Mouse (Mus musculus) forebrain, embryonic 15.5 days (tissue): ENCODE data around the gene Rnf152. TPM values are rescaled to one million over a fixed set of nuclear protein-coding genes. Genes with fewer than 3 reads are reported as not detected.

ENCODE experiments used
- ATAC-seq: fragments of 200-750 bp; cut with Nextera tagmentation; replicated peaks from 2 replicates; pipeline ENCODE4 v1.8.0; 2017; ENCODE audit warnings: mild to moderate bottlenecking, moderate TSS enrichment, moderate library complexity
- H3K27ac ChIP-seq: fragments of 300-500 bp; sonication (generic); replicated peaks from 2 replicates; pipeline ENCODE4 v1.5.1; 2015; ENCODE audit warnings: mild to moderate bottlenecking, inconsistent platforms
- H3K27me3 ChIP-seq: fragments of 300-500 bp; sonication (generic); 2 replicates; pipeline ENCODE4 v1.6.1; 2015; ENCODE audit warnings: inconsistent platforms
- H3K36me3 ChIP-seq: fragments of 300-500 bp; sonication (generic); 2 replicates; pipeline ENCODE4 v1.6.1; 2015; ENCODE audit warnings: mild to moderate bottlenecking, inconsistent platforms
- H3K4me1 ChIP-seq: fragments of 300-500 bp; sonication (generic); 2 replicates; pipeline ENCODE4 v1.6.1; 2015; ENCODE audit warnings: inconsistent platforms
- H3K4me2 ChIP-seq: fragments of 300-500 bp; sonication (generic); replicated peaks from 2 replicates; pipeline ENCODE4 v1.6.1; 2015; ENCODE audit warnings: mild to moderate bottlenecking, inconsistent platforms
- H3K4me3 ChIP-seq: fragments of 300-500 bp; sonication (generic); 2 replicates; pipeline ENCODE4 v1.5.1; 2015; ENCODE audit warnings: mild to moderate bottlenecking, inconsistent platforms
- H3K9ac ChIP-seq: fragments of 300-500 bp; sonication (generic); replicated peaks from 2 replicates; pipeline ENCODE4 v1.6.1; 2015; ENCODE audit warnings: mild to moderate bottlenecking, inconsistent platforms
- H3K9me3 ChIP-seq: fragments of 300-500 bp; sonication (generic); 2 replicates; pipeline ENCODE4 v1.6.1; 2016; ENCODE audit warnings: inconsistent platforms
- whole genome bisulfite sequencing: fragments of 180-500 bp; shearing (Covaris S2); methylation state at CpG from one replicate; pipeline ENCODE4 v1.1.7; 2015; ENCODE audit warnings: mixed read lengths; 5-methylcytosine and 5-hydroxymethylcytosine counted together
- polyA plus RNA-seq: library from polyadenylated mRNA; unstranded; fragments of >200 nt; fragmentation: Nextera tagmentation; extraction: Ambion mirVana; gene quantifications from 2 replicates; pipeline ENCODE4 v1.2.1, GENCODE M21; 2015

Gene Rnf152
- polyA plus RNA-seq, 1 experiment from 2014 or later: 6.7 TPM

- H3K36me3 ChIP-seq: no peaks in the 10 kb centered on the region
- H3K27ac ChIP-seq: no peak overlapping the region
- H3K9me3 ChIP-seq: no peaks in the 10 kb centered on the region
- no peak overlapping the region for H3K9ac ChIP-seq
- no peaks in the 10 kb centered on the region for H3K4me1 ChIP-seq
- no peak for ATAC-seq
- no peak overlapping the region for H3K4me3 ChIP-seq
- no peaks in the 10 kb centered on the region for H3K27me3 ChIP-seq
- WGBS: 86% methylated on average over 4 of the region's 4 CpGs
- no peak overlapping the region for H3K4me2 ChIP-seq
Observed at GRCm38 (mm10) chr1:105337397-105337796, 19.1 kb downstream of the Rnf152 start.

GRCm38 (mm10) chr1:105336096-105336495, 20.4 kb downstream of the Rnf152 start:
- 91% methylated on average over 5 of the region's 5 CpGs for WGBS
- Histone ChIP-seq H3K27me3 (no peaks in the 10 kb centered on the region), H3K9ac (no peak overlapping the region), H3K9me3 (no peaks in the 10 kb centered on the region), H3K4me3 (no peak overlapping the region), H3K27ac (no peak overlapping the region), H3K4me2 (no peak overlapping the region), H3K36me3 (no peaks in the 10 kb centered on the region), H3K4me1 (no peaks in the 10 kb centered on the region)
- no peak for ATAC-seq

DNA sequence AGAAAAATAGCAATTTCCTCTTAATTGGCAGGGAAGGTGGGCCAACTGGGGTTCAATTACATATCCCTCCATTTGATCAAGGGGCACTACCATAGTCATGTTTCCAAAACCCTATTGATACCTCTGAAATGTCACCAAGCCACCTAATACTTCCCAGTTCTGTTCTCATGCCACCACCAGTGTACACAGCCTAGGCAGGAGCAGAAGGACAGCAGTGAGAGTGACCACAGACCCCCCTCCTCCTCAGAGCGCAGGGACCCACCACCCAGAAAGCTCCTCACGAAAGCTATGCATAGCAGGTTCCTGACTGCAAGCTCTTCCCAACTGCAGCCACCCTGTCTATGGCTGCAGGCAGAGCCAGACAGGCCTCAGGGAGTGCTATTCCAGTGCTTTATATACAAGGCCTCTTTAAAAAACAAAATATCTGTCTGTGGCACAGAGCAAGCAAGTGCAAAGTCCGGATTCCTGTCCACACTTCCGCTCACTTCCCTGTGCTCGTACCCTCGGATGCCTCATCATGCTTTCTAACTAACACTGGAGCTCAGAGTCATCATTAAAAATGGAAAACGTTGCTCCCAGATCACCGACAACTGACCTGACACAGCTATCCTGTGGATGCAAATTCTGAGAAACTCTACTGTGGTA, 24.3 kb downstream of the Rnf152 start:
- no peaks in the 10 kb centered on the region for H3K36me3 ChIP-seq
- WGBS: 78% methylated on average over 8 of the region's 8 CpGs
- H3K27ac ChIP-seq: no peak overlapping the region

DNA sequence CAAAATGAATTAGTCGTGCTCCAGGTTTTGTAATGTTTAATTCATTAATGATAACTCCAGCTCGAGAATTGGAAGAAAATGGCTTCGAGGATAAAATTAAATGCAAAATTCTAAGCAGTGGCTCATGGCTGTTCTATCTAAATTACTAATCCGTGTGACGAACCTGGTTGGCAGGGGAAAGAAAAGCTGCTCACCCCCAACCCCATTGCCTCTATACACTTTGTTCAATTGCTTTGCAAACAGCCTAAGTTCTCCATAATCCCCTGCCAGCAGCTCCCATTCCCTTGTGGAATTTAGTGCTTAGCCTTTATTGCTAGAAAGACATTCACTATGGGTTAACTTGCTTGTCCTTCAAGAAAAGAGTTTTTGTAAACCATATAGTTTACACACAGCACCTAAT, 24.9 kb downstream of the Rnf152 start:
- Histone ChIP-seq H3K4me3 (no peak overlapping the region), H3K27me3 (no peaks in the 10 kb centered on the region), H3K27ac (no peak overlapping the region), H3K4me2 (no peak overlapping the region), H3K9ac (no peak overlapping the region), H3K9me3 (no peaks in the 10 kb centered on the region), H3K4me1 (no peaks in the 10 kb centered on the region), H3K36me3 (no peaks in the 10 kb centered on the region)
- WGBS: 28% methylated on average over 5 of the region's 5 CpGs
- no peak for ATAC-seq

More for the DNA sequence above, 24.3 kb downstream of the Rnf152 start:
- Histone ChIP-seq H3K27me3 (no peaks in the 10 kb centered on the region), H3K9me3 (no peaks in the 10 kb centered on the region), H3K4me3 (no peak overlapping the region), H3K9ac (no peak overlapping the region), H3K4me2 (no peak overlapping the region), H3K4me1 (no peaks in the 10 kb centered on the region)
- ATAC-seq: no peak

DNA sequence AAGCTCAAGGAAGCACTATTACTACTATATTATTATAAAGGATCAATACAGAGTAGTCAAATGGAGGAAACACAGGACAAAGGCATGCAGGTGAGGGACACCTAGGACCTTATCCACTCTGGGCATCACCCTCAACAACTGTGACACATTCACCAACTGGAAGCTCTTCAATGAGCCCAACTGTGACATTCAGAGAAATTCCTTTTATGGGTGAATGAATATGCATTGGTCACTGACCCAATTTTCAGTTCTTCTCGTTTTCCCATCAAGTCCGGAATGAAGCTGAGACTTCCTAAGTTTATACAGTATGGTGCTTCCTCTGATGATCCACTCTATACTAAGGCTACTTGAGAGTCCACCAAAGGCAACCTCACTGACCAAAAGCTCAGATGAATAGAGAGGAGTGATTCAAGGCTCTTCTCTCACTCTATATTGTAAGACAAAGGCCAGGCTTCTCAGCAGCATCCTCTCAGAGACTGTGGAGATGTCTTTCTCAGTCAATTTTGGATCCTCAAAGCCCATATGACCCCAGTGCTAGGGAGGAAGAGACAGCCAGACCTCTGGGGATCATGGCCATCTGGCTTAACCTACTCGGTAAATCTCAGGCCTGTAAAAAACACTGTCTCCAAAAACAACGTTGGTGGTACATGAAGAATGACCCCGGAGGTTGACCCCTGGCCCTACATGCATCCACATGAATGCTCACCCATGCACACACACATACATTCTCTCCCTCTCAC, 25.8 kb downstream of the Rnf152 start:
- no peak overlapping the region for H3K4me3 ChIP-seq
- H3K9me3 ChIP-seq: no peaks in the 10 kb centered on the region
- no peak overlapping the region for H3K27ac ChIP-seq
- H3K4me1 ChIP-seq: no peaks in the 10 kb centered on the region
- H3K36me3 ChIP-seq: no peaks in the 10 kb centered on the region
- H3K4me2 ChIP-seq: no peak overlapping the region
- ATAC-seq: no peak
- WGBS: 81% methylated on average over 5 of the region's 5 CpGs
- no peak overlapping the region for H3K9ac ChIP-seq
- no peaks in the 10 kb centered on the region for H3K27me3 ChIP-seq

GRCm38 (mm10) chr1:105327789-105328188, 28.7 kb downstream of the Rnf152 start:
- Histone ChIP-seq H3K27ac (no peak overlapping the region), H3K9ac (no peak overlapping the region), H3K36me3 (no peaks in the 10 kb centered on the region), H3K9me3 (no peaks in the 10 kb centered on the region), H3K4me2 (no peak overlapping the region), H3K27me3 (no peaks in the 10 kb centered on the region), H3K4me1 (no peaks in the 10 kb centered on the region), H3K4me3 (no peak overlapping the region)
- WGBS: 97% methylated on average over 1 of the region's 1 CpGs
- ATAC-seq: no peak

GRCm38 (mm10) chr1:105324636-105325035, 31.9 kb downstream of the Rnf152 start:
- Histone ChIP-seq H3K36me3 (no peaks in the 10 kb centered on the region), H3K4me3 (no peak overlapping the region), H3K9me3 (no peaks in the 10 kb centered on the region), H3K4me2 (no peak overlapping the region), H3K9ac (no peak overlapping the region), H3K4me1 (no peaks in the 10 kb centered on the region), H3K27me3 (no peaks in the 10 kb centered on the region), H3K27ac (no peak overlapping the region)
- no peak for ATAC-seq
- 35% methylated on average over 4 of the region's 4 CpGs for WGBS

DNA sequence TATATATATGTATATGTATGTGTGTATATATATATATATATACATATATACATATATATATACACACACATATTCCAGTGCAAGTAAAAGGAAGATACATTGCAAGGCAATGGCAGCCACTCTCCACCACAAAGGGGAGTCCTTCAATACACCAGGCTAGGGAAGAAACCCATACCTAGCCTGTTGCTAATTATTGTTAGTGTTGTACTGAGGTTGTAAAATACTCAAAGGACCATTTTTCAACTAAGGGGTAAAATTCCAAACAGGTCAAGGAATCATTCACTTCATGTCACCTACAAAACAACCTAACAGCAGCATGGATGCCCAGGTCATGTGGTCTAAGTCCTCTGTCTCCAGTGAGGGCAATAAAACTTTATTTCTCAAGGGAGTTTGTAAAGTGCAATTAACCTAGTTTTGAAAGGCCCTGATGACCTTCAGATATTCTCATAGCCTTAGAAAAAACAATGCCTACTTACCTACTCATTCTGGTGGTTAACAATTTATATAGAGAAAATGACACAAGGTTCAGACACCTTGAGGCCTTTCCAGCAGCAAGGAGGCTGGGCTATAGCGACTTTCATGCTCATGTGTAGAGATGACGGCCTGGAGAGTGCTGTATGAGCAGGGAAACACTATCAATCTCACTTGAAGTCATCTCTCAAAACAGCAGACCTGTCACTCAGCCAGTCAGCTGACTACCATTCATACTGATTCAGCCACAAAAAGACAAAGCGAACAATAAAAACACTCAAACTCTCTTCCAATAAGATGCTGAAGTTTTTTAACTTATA, 42.3 kb downstream of the Rnf152 start:
- H3K36me3 ChIP-seq: no peaks in the 10 kb centered on the region
- no peaks in the 10 kb centered on the region for H3K9me3 ChIP-seq

GRCm38 (mm10) chr1:105312601-105312901, 44.0 kb downstream of the Rnf152 start:
- H3K4me2 ChIP-seq: no peak overlapping the region
- H3K4me1 ChIP-seq: peaks cover 6% of the 10 kb centered on the region
- 0 out of 2 replicates have a peak, but pooled peaks have one; percentile 38 for ATAC-seq
- WGBS: 64% methylated on average over 2 of the region's 2 CpGs
- no peaks in the 10 kb centered on the region for H3K36me3 ChIP-seq
- no peak overlapping the region for H3K9ac ChIP-seq
- H3K9me3 ChIP-seq: no peaks in the 10 kb centered on the region
- H3K27ac ChIP-seq: no peak overlapping the region
- H3K4me3 ChIP-seq: no peak overlapping the region
- no peaks in the 10 kb centered on the region for H3K27me3 ChIP-seq

More for the DNA sequence above, 42.3 kb downstream of the Rnf152 start:
- no peak overlapping the region for H3K4me2 ChIP-seq
- H3K4me1 ChIP-seq: peaks cover 6% of the 10 kb centered on the region
- no peaks in the 10 kb centered on the region for H3K27me3 ChIP-seq
- 80% methylated on average over 3 of the region's 3 CpGs for WGBS
- no peak overlapping the region for H3K9ac ChIP-seq
- H3K27ac ChIP-seq: no peak overlapping the region
- H3K4me3 ChIP-seq: no peak overlapping the region
- no peak for ATAC-seq

GRCm38 (mm10) chr1:105311899-105312600, 44.5 kb downstream of the Rnf152 start:
- Histone ChIP-seq H3K9ac (no peak overlapping the region), H3K4me1 (peaks cover 6% of the 10 kb centered on the region), H3K4me2 (no peak overlapping the region), H3K4me3 (no peak overlapping the region), H3K36me3 (no peaks in the 10 kb centered on the region), H3K27ac (no peak overlapping the region), H3K27me3 (no peaks in the 10 kb centered on the region), H3K9me3 (no peaks in the 10 kb centered on the region)
- 83% methylated on average over 1 of the region's 1 CpGs for WGBS
- 0 out of 2 replicates have a peak, but pooled peaks have one; percentile 23 for ATAC-seq

DNA sequence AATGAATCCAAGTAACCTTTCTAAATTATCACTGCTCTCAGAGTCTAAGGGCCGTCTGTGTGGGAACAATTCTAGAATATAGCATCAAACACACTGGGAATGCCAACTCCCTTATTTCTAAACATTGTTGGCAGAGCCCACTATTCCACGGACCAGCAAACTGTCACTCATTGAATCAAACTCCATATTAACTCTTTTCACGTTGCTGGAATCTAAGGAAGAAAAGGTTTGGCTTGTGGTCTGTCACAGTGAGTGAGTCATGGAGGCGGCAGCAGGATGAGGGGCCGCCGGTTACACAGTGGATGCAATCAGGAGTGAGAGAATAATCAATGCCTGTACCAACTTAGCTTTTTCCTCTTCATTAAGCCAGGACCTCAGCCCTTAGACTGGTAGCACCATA, 54.3 kb downstream of the Rnf152 start:
- Histone ChIP-seq H3K4me3 (no peak overlapping the region), H3K4me1 (0 out of 2 replicates have a peak, but pooled peaks cover 3% of the 10 kb centered on the region), H3K9ac (no peak overlapping the region), H3K4me2 (no peak overlapping the region), H3K27me3 (no peaks in the 10 kb centered on the region), H3K27ac (no peak overlapping the region; the same call in 1 of the 2 replicates), H3K36me3 (no peaks in the 10 kb centered on the region), H3K9me3 (no peaks in the 10 kb centered on the region)
- ATAC-seq: peak; percentile 87
- WGBS: 20% methylated on average over 6 of the region's 6 CpGs

DNA sequence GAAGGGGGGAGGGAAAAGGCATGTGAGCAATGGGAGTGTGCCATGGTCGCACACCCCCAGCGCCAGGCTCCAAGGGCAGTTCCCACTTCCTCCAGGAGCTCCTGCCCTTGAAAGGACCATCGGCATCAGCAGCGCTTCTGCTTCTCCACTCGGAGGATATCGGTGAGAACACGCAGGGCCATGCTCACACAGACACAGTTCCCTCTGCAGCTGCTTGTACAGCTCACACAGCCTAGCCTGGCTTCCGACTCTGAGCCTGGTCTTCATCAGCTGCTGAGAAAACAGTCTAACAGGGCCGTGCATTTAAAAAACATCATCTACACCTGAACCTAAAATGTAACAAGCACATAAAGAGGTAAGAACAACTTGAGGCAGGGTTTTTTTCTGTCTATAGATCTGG, 54.7 kb downstream of the Rnf152 start:
- H3K36me3 ChIP-seq: no peaks in the 10 kb centered on the region
- H3K4me1 ChIP-seq: 0 out of 2 replicates have a peak, but pooled peaks cover 3% of the 10 kb centered on the region
- no peak overlapping the region for H3K9ac ChIP-seq
- H3K4me2 ChIP-seq: no peak overlapping the region
- WGBS: 69% methylated on average over 9 of the region's 9 CpGs
- peak; percentile 68 for ATAC-seq
- no peaks in the 10 kb centered on the region for H3K9me3 ChIP-seq
- H3K27ac ChIP-seq: no peak overlapping the region; the same call in 1 of the 2 replicates
- H3K27me3 ChIP-seq: no peaks in the 10 kb centered on the region
- no peak overlapping the region for H3K4me3 ChIP-seq
